Mouse (Mus musculus): Measurements from ENCODE around the gene Copa.

- TF ChIP-seq EP300 (IDR thresholded peaks at IDR 0.05), result no peak
- peak; percentile 83 for TF ChIP-seq CTCF (IDR thresholded peaks at IDR 0.05)
Measured at GRCm38 (mm10) chr1:172143570-172143969, 61.2 kb downstream of the Copa start.

Data from lung, postnatal 0 days (tissue).